ENCODE assay signal across 14 mouse cellular contexts in the genomic region with DNA sequence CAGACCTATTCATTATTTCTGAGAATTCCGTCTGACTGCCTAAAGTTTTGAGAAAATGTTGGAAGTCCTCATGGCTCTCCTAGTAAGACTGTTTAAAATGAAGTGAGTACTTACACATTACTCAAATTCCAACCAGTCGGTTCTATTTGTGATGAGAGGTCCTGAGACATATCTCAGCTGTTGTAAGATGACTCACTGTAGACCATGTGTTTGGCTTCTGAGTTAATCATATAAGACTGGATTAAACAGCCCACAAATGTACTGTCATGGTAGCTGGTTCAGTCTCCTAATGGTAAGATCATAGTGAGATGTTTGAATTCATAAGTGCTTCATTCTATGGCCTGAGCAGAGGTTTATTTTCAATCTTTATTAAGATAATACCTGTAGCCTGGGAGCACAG.
"Had no signal": no experiment of that assay in that cellular context is flagged by ENCODE, and none has a peak within 500 bp of the region (broad histone marks: within the 10 kb centered on the region; RNA-seq: fewer than 3 reads in every experiment).

No protein-coding gene starts in this region.

- H3K4me2 ChIP-seq: limb, embryonic 13.5 days; midbrain, embryonic 12.5 days had no signal

- H3K9me3 ChIP-seq: limb, embryonic 13.5 days; midbrain, embryonic 12.5 days had no signal

- H3K27me3 ChIP-seq: limb, embryonic 13.5 days; midbrain, embryonic 12.5 days had no signal

- H3K27ac ChIP-seq: layer of hippocampus, adult 2 months; limb, embryonic 13.5 days; liver, embryonic 14.5 days; midbrain, embryonic 12.5 days had no signal

- H3K36me3 ChIP-seq: limb, embryonic 13.5 days; midbrain, embryonic 12.5 days had no signal

- H3K9ac ChIP-seq: limb, embryonic 13.5 days; liver, embryonic 14.5 days; midbrain, embryonic 12.5 days had no signal

- ATAC-seq: inflammation-experienced regulatory T-cells, adult 6 months; midbrain, embryonic 16.5 days had no signal

- DNase-seq: kidney, adult 8-10 months; kidney, postnatal 10 days; kidney, postnatal 4 days; left cerebral cortex, postnatal 4 days; lung, adult 18-20 months; right cerebral cortex, postnatal 14 days; thymus, adult 2 months; thymus, postnatal 25 days had no signal

- H3K4me1 ChIP-seq: limb, embryonic 13.5 days; midbrain, embryonic 12.5 days had no signal

- H3K4me3 ChIP-seq: layer of hippocampus, adult 2 months; limb, embryonic 13.5 days; midbrain, embryonic 12.5 days had no signal
